Mouse (Mus musculus): ENCODE results near the gene Gtf3c5.

Gtf3c5 gene

DNA sequence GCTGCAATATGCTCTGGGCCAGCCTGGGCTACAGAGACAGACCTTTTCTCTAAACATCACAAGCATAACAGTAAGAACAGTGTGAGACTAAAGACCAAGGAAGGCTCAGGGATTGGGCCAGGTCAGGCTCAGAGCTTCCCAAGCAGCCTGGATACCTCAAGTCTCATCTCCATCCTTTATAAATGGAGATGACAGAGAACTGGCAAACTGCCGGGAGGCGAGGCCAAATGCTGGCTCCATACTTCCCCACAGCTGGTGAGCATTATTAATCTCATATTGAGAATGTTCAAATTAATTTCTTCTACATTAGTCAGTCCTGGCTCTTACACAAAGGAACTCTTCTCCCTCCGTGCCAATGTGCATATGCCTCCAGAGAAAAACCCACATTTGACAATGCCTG lies 6.7 kb downstream of the Gtf3c5 start:
- in situ Hi-C loops (cut with MboI; ENCODE audit: low sequenced_read_pairs), result no loop called here

- in situ Hi-C loops (cut with MboI; ENCODE audit: low sequenced_read_pairs), result no loop called here
Observed at GRCm38 (mm10) chr2:28575341-28575740, 8.2 kb downstream of the Gtf3c5 start.

- in situ Hi-C loops (cut with MboI; ENCODE audit: low sequenced_read_pairs), result no loop called here
Observed at GRCm38 (mm10) chr2:28569903-28570302, 13.6 kb downstream of the Gtf3c5 start.

GRCm38 (mm10) chr2:28566545-28566944 lies 17.0 kb downstream of the Gtf3c5 start:
- in situ Hi-C loops (cut with MboI; ENCODE audit: low sequenced_read_pairs), result no loop called here

GRCm38 (mm10) chr2:28564380-28564779 lies 19.2 kb downstream of the Gtf3c5 start:
- in situ Hi-C loops (cut with MboI; ENCODE audit: low sequenced_read_pairs), result no loop called here

- in situ Hi-C loops (cut with MboI; ENCODE audit: low sequenced_read_pairs), result no loop called here
Observed at GRCm38 (mm10) chr2:28563830-28564229, 19.7 kb downstream of the Gtf3c5 start.

DNA sequence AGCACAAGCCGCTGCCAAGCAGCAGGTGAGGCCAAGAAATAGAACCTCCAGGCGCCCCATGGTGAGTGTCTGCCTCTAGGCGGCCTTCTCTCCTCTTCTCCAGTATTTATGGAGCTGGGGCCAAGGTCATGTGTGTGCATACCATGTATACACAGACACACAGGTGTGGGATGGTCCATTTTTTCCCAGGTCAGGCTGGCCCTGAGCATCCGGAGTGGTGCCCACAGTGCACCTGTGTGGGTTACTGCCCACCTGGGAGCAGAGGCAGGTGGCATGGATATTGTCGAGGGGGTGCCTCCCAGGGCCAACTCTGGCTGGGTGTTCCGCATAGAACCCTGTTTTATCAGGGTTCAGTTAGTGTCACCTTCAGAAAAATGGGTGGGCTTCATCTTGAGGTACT lies 20.2 kb downstream of the Gtf3c5 start, which contains the start of gene Cel:
TSS of gene Cel (minus strand) at position 101 of the 400 bp plus-strand sequence.
- in situ Hi-C loops (cut with MboI; ENCODE audit: low sequenced_read_pairs), result no loop called here

- in situ Hi-C loops (cut with MboI; ENCODE audit: low sequenced_read_pairs), result loop anchor here (5.0 kb wide), 1 partner anchor 40 kb away; no protein-coding TSS in a partner anchor
Observed at GRCm38 (mm10) chr2:28557452-28557851, 26.1 kb downstream of the Gtf3c5 start.

- in situ Hi-C loops (cut with MboI; ENCODE audit: low sequenced_read_pairs), result no loop called here
Observed at GRCm38 (mm10) chr2:28552301-28552700, 31.2 kb downstream of the Gtf3c5 start.

DNA sequence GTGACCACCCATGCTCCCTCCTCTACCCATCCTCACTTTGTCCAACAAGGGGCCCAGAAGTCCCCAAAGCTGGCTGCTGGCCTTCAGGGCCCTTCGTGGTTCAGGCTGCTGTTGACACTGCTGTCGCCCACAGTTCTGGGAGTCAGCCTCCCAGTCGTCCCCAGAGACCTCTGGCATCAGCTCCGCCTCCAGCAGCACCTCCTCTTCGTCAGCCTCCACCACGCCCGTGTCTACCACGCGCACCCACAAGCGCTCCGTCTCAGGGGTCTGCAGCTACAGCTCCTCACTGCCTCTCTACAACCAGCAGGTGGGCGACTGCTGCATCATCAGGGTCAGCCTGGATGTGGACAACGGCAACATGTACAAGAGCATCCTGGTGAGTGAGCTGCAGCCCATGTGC lies 34.4 kb downstream of the Gtf3c5 start:
- in situ Hi-C loops (cut with MboI; ENCODE audit: low sequenced_read_pairs), result no loop called here

DNA sequence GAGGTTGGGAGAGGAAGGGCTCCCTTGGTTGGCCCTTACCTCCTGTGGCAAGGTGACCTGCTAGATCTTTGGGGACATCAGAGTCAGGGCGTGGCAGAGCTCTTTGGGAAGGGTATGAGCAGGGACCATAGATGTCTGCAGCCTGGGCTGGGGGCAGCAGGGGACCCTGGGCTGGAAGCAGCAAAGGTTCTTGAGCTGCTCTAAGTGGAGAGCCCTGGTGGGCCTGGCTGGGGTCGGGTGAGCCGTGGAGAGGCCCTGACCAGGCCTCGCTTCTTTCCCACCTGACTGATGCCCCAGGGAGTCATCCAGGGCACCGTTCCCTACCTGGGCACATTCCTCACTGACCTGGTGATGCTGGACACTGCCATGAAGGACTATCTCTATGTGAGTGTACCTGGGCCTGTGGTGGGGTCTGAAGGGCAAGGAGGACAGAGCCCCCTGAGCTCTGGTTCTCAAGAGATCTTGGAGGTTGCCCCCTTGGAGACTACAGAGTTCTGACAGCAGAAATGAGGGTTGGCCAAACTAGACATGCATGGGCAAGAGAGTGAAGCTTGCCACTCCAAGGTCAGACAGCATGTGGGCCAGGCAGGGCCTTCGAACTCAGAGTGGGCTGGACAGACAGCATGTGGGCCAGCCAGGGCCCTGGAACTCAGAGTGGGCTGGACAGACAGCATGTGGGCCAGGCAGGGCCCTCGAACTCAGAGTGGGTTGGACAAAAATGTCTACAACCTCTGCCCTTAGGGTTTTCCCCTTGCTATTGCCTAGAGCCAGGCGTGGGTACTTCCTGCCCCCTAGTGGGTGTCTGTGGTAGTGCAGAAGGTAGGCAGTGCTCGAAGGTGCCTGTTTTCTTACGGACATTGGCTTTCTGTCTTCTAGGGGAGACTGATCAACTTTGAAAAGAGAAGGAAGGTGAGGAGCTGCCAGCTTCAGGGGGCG lies 36.0 kb downstream of the Gtf3c5 start:
- in situ Hi-C loops (cut with MboI; ENCODE audit: low sequenced_read_pairs), result no loop called here

DNA sequence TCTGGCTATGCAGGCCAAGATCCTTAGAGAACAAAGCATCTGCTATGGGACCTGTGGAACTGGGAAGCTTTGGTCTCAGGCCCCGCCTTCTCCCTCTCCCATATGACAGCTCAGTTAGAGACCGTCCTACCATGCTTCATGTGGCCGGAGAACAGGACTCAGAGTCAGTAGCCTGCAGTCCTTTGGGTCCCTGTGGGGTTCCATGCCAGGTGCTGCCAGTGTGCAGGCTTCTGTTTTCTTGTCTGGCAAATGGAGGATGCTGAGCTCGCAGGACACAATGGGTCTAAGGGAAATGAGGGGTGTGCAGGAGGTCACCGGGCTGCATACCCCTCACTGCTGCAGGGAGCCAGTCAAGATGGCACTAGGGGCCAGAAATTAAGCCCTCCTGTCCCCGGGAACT lies 37.0 kb downstream of the Gtf3c5 start:
- in situ Hi-C loops (cut with MboI; ENCODE audit: low sequenced_read_pairs), result no loop called here

- in situ Hi-C loops (cut with MboI; ENCODE audit: low sequenced_read_pairs), result no loop called here
Observed at GRCm38 (mm10) chr2:28545976-28546375, 37.6 kb downstream of the Gtf3c5 start.

GRCm38 (mm10) chr2:28543894-28544293 lies 39.7 kb downstream of the Gtf3c5 start:
- in situ Hi-C loops (cut with MboI; ENCODE audit: low sequenced_read_pairs), result no loop called here

- in situ Hi-C loops (cut with MboI; ENCODE audit: low sequenced_read_pairs), result no loop called here
Observed at GRCm38 (mm10) chr2:28540587-28541227, 42.8 kb downstream of the Gtf3c5 start.

DNA sequence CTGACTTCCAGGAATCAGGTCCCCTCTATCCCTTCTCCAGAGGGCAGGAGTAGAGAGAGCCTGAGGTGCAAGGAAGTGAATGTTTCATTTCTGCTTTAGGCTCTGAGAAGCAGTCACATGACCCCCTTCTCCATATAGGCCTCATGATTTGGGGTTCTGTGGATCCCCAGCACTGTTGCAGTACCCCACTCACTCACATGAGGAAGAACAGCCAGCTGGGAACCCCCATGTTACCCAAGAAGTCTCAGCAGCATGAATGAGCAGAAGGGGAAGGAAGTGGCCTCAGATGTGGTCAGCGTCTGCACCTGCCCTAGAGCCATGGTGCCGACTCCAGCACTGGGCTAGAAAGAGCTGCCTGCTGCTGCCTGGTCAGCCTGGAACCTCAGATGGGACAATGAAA lies 43.6 kb downstream of the Gtf3c5 start:
- in situ Hi-C loops (cut with MboI; ENCODE audit: low sequenced_read_pairs), result no loop called here

DNA sequence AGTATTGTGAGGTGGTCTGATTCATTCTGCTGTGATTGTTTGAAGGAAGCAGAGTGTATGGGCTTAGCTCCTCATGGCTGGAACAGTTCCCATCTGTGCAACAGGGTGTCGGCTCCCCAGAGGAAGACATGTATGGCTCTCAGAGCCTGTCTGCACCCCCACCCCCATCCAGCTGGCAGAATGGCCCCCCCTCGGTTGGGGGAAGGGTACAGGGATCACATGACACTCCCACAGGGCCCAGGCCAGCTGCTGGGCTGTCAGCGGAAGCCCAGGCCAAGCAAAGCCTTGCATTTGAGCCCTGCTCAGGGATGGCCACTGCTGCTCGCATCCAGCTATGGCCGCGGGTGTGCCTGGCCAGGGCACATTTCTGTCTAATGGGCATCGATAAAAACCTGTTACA lies 44.3 kb downstream of the Gtf3c5 start:
- in situ Hi-C loops (cut with MboI; ENCODE audit: low sequenced_read_pairs), result no loop called here

GRCm38 (mm10) chr2:28538817-28539128 lies 44.8 kb downstream of the Gtf3c5 start:
- in situ Hi-C loops (cut with MboI; ENCODE audit: low sequenced_read_pairs), result no loop called here

DNA sequence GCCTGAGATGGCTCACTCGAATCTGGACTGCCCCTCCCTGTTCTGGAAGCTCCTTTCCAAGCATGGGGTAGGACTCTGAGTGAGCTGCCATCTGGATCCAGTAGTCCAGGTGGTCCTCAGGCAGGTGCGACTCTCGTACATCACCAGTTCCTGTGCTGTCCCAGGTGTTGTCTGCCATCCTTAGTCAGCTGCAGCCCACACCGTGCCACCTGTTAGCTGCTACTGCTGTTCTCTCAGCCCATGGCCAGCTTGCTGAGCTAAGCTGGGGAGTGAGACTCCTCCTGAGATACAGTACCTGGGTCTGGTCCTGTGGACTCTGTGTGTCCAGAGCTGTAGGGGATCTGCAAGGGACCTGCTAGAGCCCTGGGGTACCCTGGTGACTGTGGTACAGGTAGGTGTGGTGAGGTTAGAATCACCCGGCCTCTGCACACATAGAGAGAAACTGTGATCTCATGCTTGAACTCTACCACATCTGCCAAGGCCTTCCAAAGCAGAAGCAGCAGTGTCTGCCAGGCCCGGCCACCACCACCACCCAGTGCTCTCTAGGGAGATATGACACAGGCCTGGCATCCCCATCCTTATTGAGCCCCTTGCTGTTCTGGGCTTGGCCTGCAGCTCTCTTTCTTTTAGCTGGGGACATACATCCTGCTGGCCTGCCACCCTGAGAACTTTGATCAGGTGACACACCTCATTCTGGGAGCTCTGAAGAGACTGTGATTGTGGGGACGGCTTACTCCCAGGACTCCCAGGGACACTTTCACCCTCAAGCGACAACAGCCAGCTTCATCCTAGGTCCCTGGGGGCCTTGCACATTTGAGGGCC lies 45.3 kb downstream of the Gtf3c5 start:
- in situ Hi-C loops (cut with MboI; ENCODE audit: low sequenced_read_pairs), result no loop called here

- in situ Hi-C loops (cut with MboI; ENCODE audit: low sequenced_read_pairs), result no loop called here
Observed at GRCm38 (mm10) chr2:28537634-28537920, 46.0 kb downstream of the Gtf3c5 start.

- in situ Hi-C loops (cut with MboI; ENCODE audit: low sequenced_read_pairs), result no loop called here
Observed at GRCm38 (mm10) chr2:28536766-28537633, 46.6 kb downstream of the Gtf3c5 start.

Measured in CH12F3 (cell line).